Mouse (Mus musculus): Measurements from ENCODE around the gene Krt81.
A peak's percentile ranks its signal among the peaks of the same experiment; 100 is the strongest.

Gene Krt81

GRCm38 (mm10) chr15:101453093-101453736, 10.3 kb downstream of the Krt81 start:
- peak; percentile 57 for DNase-seq (ENCODE audit: low read depth, low spot score)

- no peak for DNase-seq (ENCODE audit: low read depth, low spot score)
These were observed 16.1 kb downstream of the Krt81 start, which contains the start of gene Krt88 for GRCm38 (mm10) chr15:101447444-101447843. Krt88 (plus strand) TSS chr15:101447744.

GRCm38 (mm10) chr15:101446572-101446971, 17.0 kb downstream of the Krt81 start:
- DNase-seq (ENCODE audit: low read depth, low spot score): no peak

GRCm38 (mm10) chr15:101440837-101441236, 22.7 kb downstream of the Krt81 start:
- DNase-seq (ENCODE audit: low read depth, low spot score): no peak

GRCm38 (mm10) chr15:101438555-101438954, 25.0 kb downstream of the Krt81 start, which contains the start of gene Krt87:
Krt87 (minus strand) TSS chr15:101438804.
- no peak for DNase-seq (ENCODE audit: low read depth, low spot score)

GRCm38 (mm10) chr15:101436611-101437010, 26.9 kb downstream of the Krt81 start:
- no peak for DNase-seq (ENCODE audit: low read depth, low spot score)

- no peak for DNase-seq (ENCODE audit: low read depth, low spot score)
These were observed 38.6 kb downstream of the Krt81 start for GRCm38 (mm10) chr15:101424914-101425313.

GRCm38 (mm10) chr15:101420903-101421302, 42.6 kb downstream of the Krt81 start:
- no peak for DNase-seq (ENCODE audit: low read depth, low spot score)

GRCm38 (mm10) chr15:101418950-101419349, 44.6 kb downstream of the Krt81 start:
- no peak for DNase-seq (ENCODE audit: low read depth, low spot score)

- DNase-seq (ENCODE audit: low read depth, low spot score): no peak
These were observed 48.6 kb downstream of the Krt81 start for GRCm38 (mm10) chr15:101414807-101415565.

GRCm38 (mm10) chr15:101413916-101414635, 49.5 kb downstream of the Krt81 start:
- DNase-seq (ENCODE audit: low read depth, low spot score): no peak

GRCm38 (mm10) chr15:101412188-101412587, 51.4 kb downstream of the Krt81 start:
- no peak for DNase-seq (ENCODE audit: low read depth, low spot score)

- no peak for DNase-seq (ENCODE audit: low read depth, low spot score)
These were observed 52.8 kb downstream of the Krt81 start, which contains the start of gene Krt7 for GRCm38 (mm10) chr15:101410775-101411174. Krt7 (plus strand) TSS chr15:101411043.

Measured in retina, postnatal 7 days (tissue).